Mouse (Mus musculus) fat pad, adult 2 months (tissue): ENCODE results near the gene Mau2.
"Not testable (repeated sequence)": the region's sequence is repeated elsewhere in the genome, so short reads cannot be mapped to it uniquely, and the experiment has no call there.

ENCODE experiments used
- DNase-seq: peaks from one replicate; pipeline ENCODE4 v3.0.0-alpha.2; 2011; ENCODE audit warnings: low read depth, low spot score; ENCODE audit errors: extremely low read depth

The Mau2 gene

DNA sequence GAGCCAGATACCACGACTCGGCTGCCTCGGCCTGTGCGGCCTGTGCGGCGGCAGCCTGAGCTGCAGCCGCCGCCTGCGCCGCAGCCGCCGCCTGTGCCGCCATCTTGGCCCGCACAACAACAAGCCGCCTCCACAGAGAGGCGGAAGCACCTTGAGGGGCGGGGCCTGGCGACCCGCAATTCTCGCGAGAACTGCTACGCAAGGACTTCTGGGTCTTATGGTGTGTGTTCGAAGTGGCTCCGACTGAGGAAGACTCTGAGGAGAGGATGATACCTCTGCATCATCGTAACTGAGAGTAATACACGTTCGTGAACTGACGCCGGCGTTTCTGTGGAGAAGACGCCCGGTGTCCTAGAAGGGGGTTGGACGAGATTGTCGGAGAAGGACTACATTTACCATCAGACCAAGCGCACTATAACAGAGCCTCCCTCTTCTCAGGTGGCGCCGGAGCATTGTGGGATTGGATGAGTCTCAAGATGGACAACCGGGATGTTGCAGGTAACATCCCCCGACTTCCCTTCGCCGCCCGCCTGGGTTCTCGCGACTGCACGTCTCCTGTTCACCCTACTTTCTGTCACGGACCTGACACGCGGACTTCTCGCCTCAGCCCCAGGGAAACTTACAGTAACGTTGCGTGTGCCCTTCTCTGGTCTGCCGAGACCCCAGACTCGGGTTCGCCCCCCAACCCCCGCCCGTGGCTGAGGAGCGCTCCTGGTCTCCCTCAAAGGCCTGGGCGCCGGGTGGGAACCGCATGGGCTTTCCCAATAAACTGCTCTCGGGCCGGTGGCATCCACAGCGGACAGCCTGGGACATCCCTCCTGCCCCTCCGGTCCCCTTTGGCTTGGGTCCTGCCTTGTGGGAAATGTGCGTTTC is at the start of gene Mau2, which contains the start of gene Sugp1:
TSS of gene Mau2 (minus strand) at position 152 of the 873 bp plus-strand sequence.
TSS of gene Sugp1 (plus strand) at position 231 of the 873 bp plus-strand sequence.
- DNase-seq: peak; percentile 68

DNA sequence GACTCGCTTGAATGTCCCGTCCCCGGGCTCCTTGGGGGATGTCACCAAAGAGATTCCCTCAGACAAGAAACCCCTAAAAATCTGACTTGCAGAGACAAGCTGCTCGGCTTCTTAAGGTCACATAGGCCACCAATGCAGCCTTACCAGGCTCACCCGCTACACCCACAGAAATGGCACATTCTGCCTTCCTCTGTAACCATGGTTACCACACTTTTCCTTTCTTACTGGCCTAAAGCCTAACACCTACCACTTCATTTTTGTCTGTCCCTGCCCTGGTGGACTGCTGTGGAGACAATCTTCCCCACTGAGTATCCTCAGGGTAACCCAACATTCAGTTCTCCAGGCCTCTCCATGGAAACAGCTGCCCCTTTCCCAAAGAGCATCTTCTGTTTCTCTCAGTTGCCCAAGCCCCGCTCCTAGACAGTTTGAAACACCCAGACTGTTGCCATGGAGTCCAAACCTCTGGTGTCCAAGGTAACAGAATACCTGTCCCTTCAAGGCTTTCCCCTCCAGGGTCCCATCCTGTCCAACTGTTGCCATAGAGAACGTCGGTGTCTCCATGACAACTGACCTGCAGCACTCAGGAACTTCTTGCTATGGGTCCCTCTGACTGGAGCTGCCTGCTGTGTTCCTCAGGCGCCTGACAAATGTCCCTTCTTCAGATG is 46.9 kb upstream of the Mau2 start:
- DNase-seq: no peak

GRCm38 (mm10) chr8:70087836-70088650 is 45.5 kb upstream of the Mau2 start:
- no peak for DNase-seq

GRCm38 (mm10) chr8:70087237-70087636 is 44.7 kb upstream of the Mau2 start:
- no peak for DNase-seq

DNA sequence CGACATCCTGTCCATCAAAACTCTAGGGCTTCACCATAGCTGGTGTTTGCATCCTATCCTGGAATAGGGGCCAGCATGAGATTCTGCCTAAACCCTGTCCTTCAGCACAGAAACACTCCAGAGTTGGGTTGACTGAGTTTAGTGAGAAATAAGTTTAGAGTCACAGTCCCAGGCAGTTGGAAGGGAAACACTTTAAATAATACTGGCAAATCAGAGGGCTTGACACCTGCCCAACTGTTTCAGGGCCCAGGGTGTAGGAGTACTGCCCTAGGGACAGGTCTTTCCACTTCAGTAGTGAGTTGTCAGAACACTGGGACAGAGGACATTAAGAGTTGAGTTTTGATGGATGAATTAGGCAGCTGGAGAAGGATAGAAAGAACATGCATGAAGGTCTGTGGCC is 43.6 kb upstream of the Mau2 start:
- no peak for DNase-seq

- DNase-seq: no peak
Observed at GRCm38 (mm10) chr8:70084191-70085065, 41.9 kb upstream of the Mau2 start.

DNA sequence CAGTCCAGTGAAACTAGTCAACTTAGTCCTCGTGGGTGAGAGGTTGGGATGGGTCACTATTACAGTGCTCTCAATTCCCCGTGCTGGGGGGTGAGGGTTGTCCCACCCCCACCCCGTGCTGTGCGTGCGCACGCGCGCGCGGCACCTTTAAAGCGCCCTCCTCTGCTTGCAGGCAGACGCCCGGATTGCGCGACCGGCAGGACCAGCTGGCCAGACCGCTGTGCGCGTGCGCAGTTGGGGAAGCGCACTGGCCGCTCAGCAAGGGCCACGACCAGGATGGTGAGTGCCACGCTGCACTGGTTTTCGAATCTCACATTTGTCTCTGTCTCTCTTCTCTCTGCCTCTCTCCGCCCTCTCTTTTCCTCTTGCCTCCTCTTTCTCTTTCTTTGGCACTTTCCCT is 40.8 kb upstream of the Mau2 start, which contains the start of gene Hapln4:
TSS of gene Hapln4 (plus strand) at position 173 of the 400 bp plus-strand sequence.
- no peak for DNase-seq

- DNase-seq: no peak
Observed at GRCm38 (mm10) chr8:70081976-70082375, 39.4 kb upstream of the Mau2 start.

DNA sequence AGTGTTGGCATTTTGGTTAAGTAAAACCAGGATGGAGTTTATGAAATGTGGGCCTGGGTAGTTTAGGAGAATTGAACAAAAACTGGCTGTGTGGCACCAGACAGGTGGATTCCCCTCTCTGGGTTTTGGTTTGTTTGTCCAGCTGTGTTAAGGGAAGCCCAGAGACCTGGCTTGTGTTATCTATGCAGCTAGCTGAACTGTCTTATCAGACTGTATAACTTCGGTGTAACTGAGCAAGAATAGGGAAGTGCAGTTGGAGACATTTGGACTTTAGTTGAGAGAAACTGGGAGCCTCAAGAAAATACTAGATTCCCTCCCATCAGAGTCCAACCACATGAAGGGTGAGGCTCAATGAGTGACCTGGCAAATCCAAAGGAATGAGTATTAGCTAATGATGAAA is 31.1 kb upstream of the Mau2 start:
- DNase-seq: no peak

DNA sequence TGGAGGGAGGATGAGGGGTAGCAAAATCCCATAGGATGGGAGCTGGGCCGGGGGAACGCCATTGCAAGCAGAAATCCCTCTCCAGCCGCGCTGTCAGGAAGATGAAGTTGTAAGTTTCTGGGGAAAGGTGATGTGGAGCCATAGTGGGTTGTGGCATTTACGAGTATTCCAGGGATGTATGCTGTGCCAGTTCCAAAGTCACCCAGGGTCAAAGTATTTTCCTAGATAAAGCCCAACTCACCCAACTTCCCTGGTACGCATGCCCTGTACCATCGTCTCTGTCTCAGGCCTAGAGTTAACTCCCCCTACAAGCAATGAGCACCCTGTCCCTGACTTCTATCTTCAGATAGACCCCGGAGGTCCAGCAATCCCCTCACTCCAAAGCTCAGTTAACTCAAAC is 30.6 kb upstream of the Mau2 start:
- no peak for DNase-seq

- DNase-seq: no peak
Observed at GRCm38 (mm10) chr8:70072441-70073069, 30.0 kb upstream of the Mau2 start, which contains the start of gene Tm6sf2. Gene Tm6sf2, plus strand, starts transcription at chr8:70072924.

DNA sequence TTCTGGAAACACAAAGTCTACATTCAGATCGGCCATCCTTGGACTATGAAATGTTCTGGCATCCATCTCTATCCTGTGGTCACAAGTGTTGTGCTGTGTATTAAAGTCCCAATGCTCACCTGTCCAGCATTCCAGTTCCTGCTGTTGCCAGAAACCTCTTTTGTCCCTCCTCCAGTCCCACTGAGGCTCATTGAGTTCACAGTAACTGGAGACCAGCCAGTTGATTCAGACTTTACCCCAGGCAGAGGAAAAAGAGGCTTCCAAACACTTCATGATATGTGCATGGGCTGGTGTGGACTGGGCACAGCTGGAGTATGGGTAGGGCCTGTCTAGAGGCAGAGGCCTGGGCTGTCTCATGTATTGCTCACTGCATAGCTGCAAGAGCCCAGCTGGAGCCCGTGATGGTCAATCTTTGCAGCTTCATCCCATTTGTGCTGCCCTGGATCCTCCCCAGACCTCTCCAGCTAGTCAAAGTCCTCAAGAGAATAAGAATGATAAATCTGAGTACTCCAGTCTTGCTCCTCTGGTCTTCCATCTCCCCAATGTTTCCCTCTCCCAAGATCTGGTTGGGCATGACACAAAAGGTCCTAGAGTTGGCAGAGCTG is 29.4 kb upstream of the Mau2 start:
- DNase-seq: no peak

GRCm38 (mm10) chr8:70057721-70058120 is 15.2 kb upstream of the Mau2 start:
- DNase-seq: no peak

DNA sequence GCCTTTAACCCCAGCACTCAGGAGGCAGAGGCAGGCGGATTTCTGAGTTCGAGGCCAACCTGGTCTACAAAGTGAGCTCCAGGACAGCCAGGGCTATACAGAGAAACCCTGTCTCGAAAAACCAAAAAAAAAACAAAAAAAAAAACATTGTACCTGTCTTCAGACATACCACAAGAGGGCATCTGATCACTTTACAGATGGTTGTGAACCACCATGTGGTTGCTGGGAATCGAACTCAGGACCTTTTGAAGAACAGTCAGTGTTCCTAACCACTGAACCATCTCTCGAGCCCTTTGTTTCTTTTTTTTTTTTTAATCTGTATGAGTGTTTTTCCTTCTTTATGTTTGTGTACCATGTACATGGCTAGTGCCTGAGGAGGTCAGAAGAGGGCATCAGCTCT is 7.9 kb upstream of the Mau2 start:
- DNase-seq: not testable (repeated sequence)

DNA sequence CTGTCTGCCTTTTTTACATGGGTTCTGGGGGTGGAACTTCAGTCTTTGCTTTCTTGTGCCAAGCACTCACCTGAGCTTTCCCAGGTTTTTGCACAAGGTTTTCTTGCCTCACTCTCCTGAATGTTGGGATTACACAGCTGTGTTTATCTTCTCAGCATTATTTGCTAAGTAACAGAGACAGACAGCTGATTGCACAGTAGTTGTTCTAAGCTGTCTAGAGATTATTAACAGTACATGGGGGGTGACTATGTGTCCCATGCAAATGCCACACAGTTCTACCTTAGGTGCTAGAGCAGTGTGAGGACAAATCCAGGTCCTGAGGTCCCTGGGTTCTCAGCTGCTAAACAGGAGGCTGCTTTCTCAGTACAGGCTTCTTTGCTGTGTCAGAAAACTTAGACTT is 7.1 kb upstream of the Mau2 start:
- no peak for DNase-seq

DNA sequence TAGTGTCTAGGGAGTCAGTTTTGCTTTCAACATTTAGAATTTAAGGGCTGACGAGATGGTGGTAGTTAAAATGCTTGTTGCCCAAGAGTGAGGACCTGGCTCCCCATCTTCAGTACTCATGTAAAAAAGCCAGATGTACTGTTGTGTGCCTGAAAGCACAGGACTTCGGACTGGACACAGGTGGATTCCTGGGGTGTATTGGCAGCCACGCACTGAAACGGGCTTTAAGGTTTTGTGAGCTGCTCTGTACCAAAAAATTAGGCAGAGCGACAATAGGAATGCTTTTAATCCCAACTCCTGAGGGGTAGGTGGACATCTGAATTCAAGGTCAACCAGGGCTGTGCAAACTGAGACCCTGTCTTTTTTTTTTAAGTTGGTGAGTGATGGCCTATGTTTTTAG is 1.5 kb upstream of the Mau2 start:
- DNase-seq: no peak

DNA sequence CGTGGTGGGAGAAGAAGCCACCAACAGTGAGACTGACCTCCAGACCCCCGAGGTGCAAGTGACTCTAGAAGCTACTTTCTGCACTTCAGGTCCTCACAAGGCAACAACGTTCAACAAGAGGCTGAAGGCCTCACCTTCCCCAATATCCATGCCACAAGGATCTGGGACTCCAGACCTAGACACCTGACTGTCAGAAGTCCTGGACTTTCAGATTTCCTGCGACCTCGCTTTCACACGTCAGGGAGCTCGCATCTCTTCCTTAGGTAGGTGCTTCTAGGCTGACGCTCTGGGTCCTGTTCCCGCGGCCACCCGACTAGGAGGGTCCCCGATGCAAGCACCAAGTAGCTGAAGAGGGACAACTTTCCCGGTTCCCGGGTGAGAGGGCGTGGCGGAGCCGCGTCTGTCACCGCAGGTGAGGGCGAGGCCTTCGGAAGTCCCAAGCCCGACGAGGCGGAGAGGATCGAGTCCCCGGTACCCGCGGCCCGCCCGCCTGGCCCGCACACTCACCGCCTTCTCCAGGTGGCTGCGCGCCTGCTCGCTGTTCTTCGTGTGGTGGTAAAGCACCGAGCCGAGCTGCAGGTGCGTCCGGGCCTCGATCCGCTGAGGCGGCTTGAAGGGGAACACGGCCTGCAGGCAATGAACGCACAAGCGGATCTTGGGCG is 518 bp downstream of the Mau2 start:
- no peak for DNase-seq

- no peak for DNase-seq
Observed at GRCm38 (mm10) chr8:70037994-70038393, 4.5 kb downstream of the Mau2 start.

DNA sequence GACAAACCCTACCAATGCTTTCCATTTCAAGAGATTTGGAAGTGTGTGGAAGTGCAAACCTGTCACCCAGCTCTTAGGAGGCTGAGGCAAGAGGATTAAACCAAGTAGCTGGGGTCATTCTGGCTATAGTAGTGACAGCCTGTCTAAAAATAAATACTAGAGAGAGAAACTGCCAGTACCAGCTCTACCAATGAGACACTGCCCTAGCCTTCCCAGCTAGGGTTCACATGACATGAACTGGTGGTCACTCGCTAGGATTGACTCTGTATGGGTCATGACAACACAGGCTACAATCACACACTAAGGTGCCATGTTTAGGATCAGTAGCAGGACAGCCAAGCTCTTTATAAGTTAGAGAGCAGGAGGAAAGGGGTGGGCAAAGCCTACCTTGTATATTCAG is 12.3 kb downstream of the Mau2 start:
- no peak for DNase-seq
